In the genomic region with DNA sequence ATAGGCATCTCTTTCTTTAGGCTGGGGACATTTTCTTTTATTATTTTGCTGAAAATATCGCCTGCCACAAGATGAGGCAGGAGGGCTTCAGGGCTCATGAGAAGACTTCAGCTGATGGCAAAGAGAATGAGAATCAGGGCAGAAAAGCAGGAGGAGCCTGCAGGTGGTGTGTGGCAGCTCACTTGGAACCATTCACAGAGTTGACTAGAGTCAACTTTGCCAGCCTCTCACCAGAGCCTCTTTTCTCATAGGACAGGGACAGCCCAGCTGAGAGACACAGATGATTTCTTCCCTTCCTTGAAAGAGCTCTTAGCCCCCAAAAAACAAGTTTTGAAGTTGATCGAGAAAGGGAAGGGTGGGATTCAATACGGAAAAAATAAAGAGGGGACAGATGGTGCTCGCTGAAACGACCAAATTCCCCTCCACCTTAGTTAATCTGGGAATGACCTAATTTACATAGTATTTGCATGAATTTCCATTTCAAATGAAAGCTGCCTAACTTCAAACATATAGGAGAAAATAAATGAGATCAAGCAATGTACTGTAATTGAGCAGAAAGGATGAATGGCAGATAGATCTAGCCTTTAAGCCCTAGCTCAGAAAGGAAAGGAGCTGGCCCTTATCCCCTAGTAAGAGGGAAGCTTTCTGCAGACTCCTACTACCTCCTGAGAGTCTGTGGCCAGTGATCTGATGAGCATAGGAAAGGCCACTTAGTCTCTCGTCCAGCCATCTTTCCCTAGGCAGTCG, we compare ENCODE assay signal across 20 mouse cellular contexts.
DNase-seq lines count a peak whose midpoint lies in the region; ATAC-seq and TF ChIP-seq lines count a peak whose summit lies in the region.
"Had no signal": no experiment of that assay in that cellular context is flagged by ENCODE, and none has a peak within 500 bp of the region (broad histone marks: within the 10 kb centered on the region; RNA-seq: fewer than 3 reads in every experiment).

No protein-coding gene starts in this region.

- H3K36me3 ChIP-seq in midbrain, embryonic 12.5 days, result no peaks in the 10 kb centered on the region
- no peaks in the 10 kb centered on the region for H3K36me3 ChIP-seq in midbrain, embryonic 10.5 days
- H3K36me3 ChIP-seq in forebrain, postnatal 0 days (ENCODE audit: insufficient read depth), result no peaks in the 10 kb centered on the region
- no peaks in the 10 kb centered on the region for H3K36me3 ChIP-seq in liver, postnatal 0 days (replicated peaks; ENCODE audit: insufficient read depth, low read length)
- H3K36me3 ChIP-seq: heart, embryonic 15.5 days; limb, embryonic 15.5 days; lung, embryonic 15.5 days had no signal

- no peak overlapping the region for H3K9ac ChIP-seq in midbrain, embryonic 12.5 days (replicated peaks)
- H3K9ac ChIP-seq in forebrain, postnatal 0 days, result no peak overlapping the region
- no peak overlapping the region for H3K9ac ChIP-seq in liver, postnatal 0 days (replicated peaks)
- H3K9ac ChIP-seq: heart, embryonic 15.5 days; limb, embryonic 15.5 days; liver, embryonic 14.5 days; lung, embryonic 15.5 days had no signal

- H3K4me1 ChIP-seq in midbrain, embryonic 12.5 days, result peaks cover 13% of the 10 kb centered on the region
- H3K4me1 ChIP-seq in midbrain, embryonic 10.5 days, result peaks cover 6% of the 10 kb centered on the region; the same call in 1 of the 2 replicates
- H3K4me1 ChIP-seq in forebrain, postnatal 0 days (ENCODE audit: insufficient read depth), result no peaks in the 10 kb centered on the region
- H3K4me1 ChIP-seq in liver, postnatal 0 days (ENCODE audit: insufficient read depth), result no peaks in the 10 kb centered on the region

- peak; percentile 33; the same call in 1 of the 2 replicates for ATAC-seq in frontal cortex, adult (ENCODE audit: low TSS enrichment)
- ATAC-seq in midbrain, embryonic 12.5 days (ENCODE audit: low FRiP score, low read depth), result peak; percentile 36; the same call in 1 of the 2 replicates
- peak; percentile 47; the same call in 1 of the 2 replicates for ATAC-seq in forebrain, postnatal 0 days
- ATAC-seq in liver, postnatal 0 days, result no peak
- ATAC-seq: CD4-positive, CD25-positive, alpha-beta regulatory T cell, adult 4 months had no signal

- no peak overlapping the region for H3K4me2 ChIP-seq in midbrain, embryonic 12.5 days (replicated peaks)
- H3K4me2 ChIP-seq in forebrain, postnatal 0 days (ENCODE audit: low read depth), result no peak overlapping the region
- H3K4me2 ChIP-seq in liver, postnatal 0 days (ENCODE audit: low read depth, low read length), result no peak overlapping the region
- H3K4me2 ChIP-seq: heart, embryonic 15.5 days; limb, embryonic 15.5 days; lung, embryonic 15.5 days had no signal

- no peak overlapping the region for H3K4me3 ChIP-seq in midbrain, embryonic 12.5 days
- H3K4me3 ChIP-seq in midbrain, embryonic 10.5 days, result no peak overlapping the region
- H3K4me3 ChIP-seq in forebrain, postnatal 0 days (ENCODE audit: low read depth, low read length), result no peak overlapping the region
- no peak overlapping the region for H3K4me3 ChIP-seq in liver, postnatal 0 days (ENCODE audit: low read depth, low read length)
- H3K4me3 ChIP-seq: gastrocnemius, adult 2 months; heart, embryonic 15.5 days; limb, embryonic 15.5 days; lung, embryonic 15.5 days had no signal

- no peaks in the 10 kb centered on the region for H3K9me3 ChIP-seq in midbrain, embryonic 12.5 days
- no peaks in the 10 kb centered on the region for H3K9me3 ChIP-seq in midbrain, embryonic 10.5 days (replicated peaks)
- no peaks in the 10 kb centered on the region for H3K9me3 ChIP-seq in forebrain, postnatal 0 days (ENCODE audit: low read length)
- H3K9me3 ChIP-seq in liver, postnatal 0 days (ENCODE audit: low read length), result no peaks in the 10 kb centered on the region
- H3K9me3 ChIP-seq: heart, embryonic 15.5 days; limb, embryonic 15.5 days; lung, embryonic 15.5 days had no signal

- 0 out of 2 replicates have a peak overlapping the region, but pooled peaks have one; percentile 20 for H3K27ac ChIP-seq in midbrain, embryonic 12.5 days (replicated peaks)
- no peak overlapping the region for H3K27ac ChIP-seq in midbrain, embryonic 10.5 days (replicated peaks)
- H3K27ac ChIP-seq in forebrain, postnatal 0 days (ENCODE audit: low read depth, low read length), result peak overlapping the region; percentile 29; the same call in 1 of the 2 replicates
- H3K27ac ChIP-seq in liver, postnatal 0 days (ENCODE audit: low read depth), result no peak overlapping the region
- H3K27ac ChIP-seq: gastrocnemius, adult 2 months; heart, embryonic 15.5 days; limb, embryonic 15.5 days; liver, embryonic 14.5 days; lung, embryonic 15.5 days; stomach, postnatal 0 days had no signal

- WGBS in midbrain, embryonic 12.5 days, result 51% methylated on average over 7 of the region's 7 CpGs
- WGBS in midbrain, embryonic 10.5 days, result 73% methylated on average over 7 of the region's 7 CpGs
- 13% methylated on average over 7 of the region's 7 CpGs for WGBS in forebrain, postnatal 0 days
- WGBS in liver, postnatal 0 days (ENCODE audit: insufficient replicate concordance), result 57% methylated on average over 7 of the region's 7 CpGs

- TF ChIP-seq EP300 in liver, postnatal 0 days (IDR thresholded peaks at IDR 0.05; ENCODE audit: low read depth), result no peak

- no peak for TF ChIP-seq CTCF in forebrain, postnatal 0 days (IDR thresholded peaks at IDR 0.05; ENCODE audit: low read depth)
- TF ChIP-seq CTCF in liver, postnatal 0 days (IDR thresholded peaks at IDR 0.05; ENCODE audit: low read depth), result no peak

- no peaks in the 10 kb centered on the region for H3K27me3 ChIP-seq in midbrain, embryonic 12.5 days
- H3K27me3 ChIP-seq in midbrain, embryonic 10.5 days (ENCODE audit: low read depth, poor library complexity, severe bottlenecking), result no peaks in the 10 kb centered on the region
- no peaks in the 10 kb centered on the region for H3K27me3 ChIP-seq in forebrain, postnatal 0 days (ENCODE audit: insufficient read depth, low read length)
- no peaks in the 10 kb centered on the region for H3K27me3 ChIP-seq in liver, postnatal 0 days (ENCODE audit: insufficient read depth, low read length)
- H3K27me3 ChIP-seq: limb, embryonic 15.5 days; lung, embryonic 15.5 days had no signal

- DNase-seq in frontal cortex, postnatal 10 days (ENCODE audit: low spot score in 2 of 2), result no peak
- no peak for DNase-seq in midbrain, embryonic 10.5 days (ENCODE audit: low spot score)
- no peak for DNase-seq in forebrain, postnatal 0 days
- no peak for DNase-seq in liver, postnatal 0 days
- DNase-seq in spleen, adult 18-20 months, result no peak
- DNase-seq: adrenal gland, postnatal 25 days; cerebellum, adult 11 months; cerebellum, adult 9-11 months; gastrocnemius, adult 2 months; heart, postnatal 36 days; left cerebral cortex, postnatal 4 days; lung, postnatal 4 days had no signal

Comparison
In these comparisons a context has a peak if more than half of its experiments do, and no peak if none do; other contexts are left out.
1. H3K27ac ChIP-seq: peak in midbrain, embryonic 12.5 days (single experiment) and forebrain, postnatal 0 days (single experiment); none in midbrain, embryonic 10.5 days (single experiment) and liver, postnatal 0 days (single experiment).